Mouse (Mus musculus): Measurements from ENCODE around the gene Psmg3. TPM values are rescaled to one million over a fixed set of nuclear protein-coding genes. Genes with fewer than 3 reads are reported as not detected.

The Psmg3 gene
- polyA plus RNA-seq, 1 experiment from 2014 or later, result 72.6 TPM

- no peak overlapping the region for H3K4me3 ChIP-seq (replicated peaks; ENCODE audit: low read depth, low read length)
- H3K4me1 ChIP-seq (ENCODE audit: control insufficient read depth, insufficient read depth, low read length), result no peaks in the 10 kb centered on the region
- H3K9ac ChIP-seq (replicated peaks; ENCODE audit: low read length), result no peak overlapping the region
- H3K27ac ChIP-seq (replicated peaks; ENCODE audit: low read depth, low read length), result no peak overlapping the region
- H3K36me3 ChIP-seq (ENCODE audit: control insufficient read depth, insufficient read depth, low read length), result no peaks in the 10 kb centered on the region
- 87% methylated on average over 7 of the region's 7 CpGs for WGBS
- H3K27me3 ChIP-seq (ENCODE audit: control insufficient read depth, insufficient read depth, low read length), result no peaks in the 10 kb centered on the region
- no peak overlapping the region for H3K4me2 ChIP-seq (ENCODE audit: low read length)
- no peaks in the 10 kb centered on the region for H3K9me3 ChIP-seq (ENCODE audit: control insufficient read depth, low read length)
- ATAC-seq (ENCODE audit: low FRiP score, low TSS enrichment) (no peak), DNase-seq (no peak)
Observed at GRCm38 (mm10) chr5:139835706-139836105, 9.0 kb upstream of the Psmg3 start.

GRCm38 (mm10) chr5:139832125-139832524, 5.4 kb upstream of the Psmg3 start:
- no peak for ATAC-seq (ENCODE audit: low FRiP score, low TSS enrichment)
- Histone ChIP-seq H3K36me3 (ENCODE audit: control insufficient read depth, insufficient read depth, low read length) (no peaks in the 10 kb centered on the region), H3K9me3 (ENCODE audit: control insufficient read depth, low read length) (no peaks in the 10 kb centered on the region), H3K4me3 (replicated peaks; ENCODE audit: low read depth, low read length) (no peak overlapping the region), H3K4me2 (ENCODE audit: low read length) (no peak overlapping the region), H3K9ac (replicated peaks; ENCODE audit: low read length) (no peak overlapping the region), H3K27ac (replicated peaks; ENCODE audit: low read depth, low read length) (no peak overlapping the region), H3K4me1 (ENCODE audit: control insufficient read depth, insufficient read depth, low read length) (no peaks in the 10 kb centered on the region), H3K27me3 (ENCODE audit: control insufficient read depth, insufficient read depth, low read length) (no peaks in the 10 kb centered on the region)
- DNase-seq, result no peak
- WGBS, result 78% methylated on average over 7 of the region's 7 CpGs

DNA sequence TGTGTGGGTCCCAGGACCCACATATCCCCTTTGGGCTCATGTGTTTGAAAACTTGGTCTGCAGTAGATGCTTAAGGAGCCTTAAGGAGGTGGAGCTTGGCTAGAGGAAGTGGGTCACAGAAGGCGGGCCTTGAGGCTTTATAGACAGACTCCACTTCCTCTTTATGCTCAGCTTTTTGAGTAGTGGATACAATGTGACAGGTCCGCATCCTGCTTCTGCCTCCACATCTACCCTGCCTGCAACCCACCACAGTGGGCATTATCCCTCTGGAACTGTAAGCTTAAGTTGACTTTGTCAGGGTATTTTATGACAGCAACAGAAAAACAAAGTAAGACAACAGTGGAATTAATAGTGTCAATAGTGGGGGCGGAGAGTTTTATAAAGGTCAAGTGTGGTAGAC, 4.0 kb upstream of the Psmg3 start:
- DNase-seq (no peak), ATAC-seq (ENCODE audit: low FRiP score, low TSS enrichment) (no peak)
- H3K4me1 ChIP-seq (ENCODE audit: control insufficient read depth, insufficient read depth, low read length), result peaks cover 5% of the 10 kb centered on the region
- no peaks in the 10 kb centered on the region for H3K27me3 ChIP-seq (ENCODE audit: control insufficient read depth, insufficient read depth, low read length)
- H3K36me3 ChIP-seq (ENCODE audit: control insufficient read depth, insufficient read depth, low read length), result no peaks in the 10 kb centered on the region
- H3K4me2 ChIP-seq (ENCODE audit: low read length), result no peak overlapping the region
- H3K9me3 ChIP-seq (ENCODE audit: control insufficient read depth, low read length), result no peaks in the 10 kb centered on the region
- H3K9ac ChIP-seq (replicated peaks; ENCODE audit: low read length), result no peak overlapping the region
- no peak overlapping the region for H3K4me3 ChIP-seq (replicated peaks; ENCODE audit: low read depth, low read length)
- WGBS, result 94% methylated on average over 3 of the region's 3 CpGs
- H3K27ac ChIP-seq (replicated peaks; ENCODE audit: low read depth, low read length), result no peak overlapping the region

DNA sequence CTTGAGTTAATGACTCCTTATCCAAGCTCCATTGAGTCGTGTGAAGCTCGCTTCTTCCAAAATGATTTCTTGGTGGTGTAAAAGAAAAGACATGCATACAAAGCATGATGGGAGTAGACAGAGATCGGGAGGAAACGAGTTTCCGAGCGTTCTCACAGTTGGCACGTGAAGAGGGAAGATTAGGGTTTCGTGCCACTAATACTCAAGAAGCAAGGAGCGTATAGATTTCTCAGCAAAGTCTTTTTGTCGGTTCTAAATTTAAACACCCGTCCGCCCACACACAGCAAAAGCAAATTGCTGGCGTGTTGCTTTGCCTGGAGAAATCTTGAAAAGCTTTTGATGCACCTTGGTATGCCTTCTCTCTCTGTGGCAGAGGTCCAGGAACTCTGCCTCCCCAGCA, 2.7 kb upstream of the Psmg3 start:
- WGBS, result 84% methylated on average over 13 of the region's 13 CpGs
- H3K4me1 ChIP-seq (ENCODE audit: control insufficient read depth, insufficient read depth, low read length), result peaks cover 11% of the 10 kb centered on the region
- H3K4me3 ChIP-seq (replicated peaks; ENCODE audit: low read depth, low read length), result no peak overlapping the region
- ATAC-seq (ENCODE audit: low FRiP score, low TSS enrichment), result no peak
- H3K27me3 ChIP-seq (ENCODE audit: control insufficient read depth, insufficient read depth, low read length), result no peaks in the 10 kb centered on the region
- no peak overlapping the region for H3K27ac ChIP-seq (replicated peaks; ENCODE audit: low read depth, low read length)
- no peaks in the 10 kb centered on the region for H3K9me3 ChIP-seq (ENCODE audit: control insufficient read depth, low read length)
- DNase-seq, result no peak
- 0 out of 2 replicates have a peak, but pooled peaks cover 4% of the 10 kb centered on the region for H3K36me3 ChIP-seq (ENCODE audit: control insufficient read depth, insufficient read depth, low read length)
- no peak overlapping the region for H3K9ac ChIP-seq (replicated peaks; ENCODE audit: low read length)
- no peak overlapping the region for H3K4me2 ChIP-seq (ENCODE audit: low read length)

GRCm38 (mm10) chr5:139827593-139827992, 908 bp upstream of the Psmg3 start:
- H3K27ac ChIP-seq (replicated peaks; ENCODE audit: low read depth, low read length), result no peak overlapping the region
- H3K4me1 ChIP-seq (ENCODE audit: control insufficient read depth, insufficient read depth, low read length), result peaks cover 11% of the 10 kb centered on the region
- H3K4me3 ChIP-seq (replicated peaks; ENCODE audit: low read depth, low read length), result no peak overlapping the region
- no peaks in the 10 kb centered on the region for H3K9me3 ChIP-seq (ENCODE audit: control insufficient read depth, low read length)
- no peak overlapping the region for H3K9ac ChIP-seq (replicated peaks; ENCODE audit: low read length)
- no peaks in the 10 kb centered on the region for H3K27me3 ChIP-seq (ENCODE audit: control insufficient read depth, insufficient read depth, low read length)
- ATAC-seq (ENCODE audit: low FRiP score, low TSS enrichment), result no peak
- H3K36me3 ChIP-seq (ENCODE audit: control insufficient read depth, insufficient read depth, low read length), result peaks cover 21% of the 10 kb centered on the region
- 100% methylated on average over 1 of the region's 1 CpGs for WGBS
- peak; percentile 30 for DNase-seq
- no peak overlapping the region for H3K4me2 ChIP-seq (ENCODE audit: low read length)

DNA sequence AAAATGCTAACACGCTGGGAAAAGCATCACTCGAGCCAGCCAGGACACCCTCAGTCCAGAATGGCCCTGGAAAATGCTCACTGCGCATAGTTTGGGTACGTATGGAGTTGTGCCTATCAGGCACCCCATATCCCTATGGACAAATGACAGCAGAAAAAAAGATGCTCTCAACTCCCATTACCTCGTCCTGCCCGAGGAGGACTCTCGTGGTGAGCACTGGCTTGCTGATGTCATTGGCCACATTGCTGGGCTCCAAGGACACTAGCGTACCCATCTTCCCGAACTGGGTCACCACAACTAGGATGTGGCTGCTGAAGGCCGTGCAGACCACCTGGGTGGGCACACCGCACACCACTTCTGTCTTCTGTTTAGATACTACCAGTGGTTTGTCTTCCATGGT, 738 bp downstream of the Psmg3 start:
- Histone ChIP-seq H3K36me3 (ENCODE audit: control insufficient read depth, insufficient read depth, low read length) (peaks cover 37% of the 10 kb centered on the region), H3K27ac (replicated peaks; ENCODE audit: low read depth, low read length) (peak overlapping the region; percentile 78), H3K27me3 (ENCODE audit: control insufficient read depth, insufficient read depth, low read length) (no peaks in the 10 kb centered on the region), H3K9me3 (ENCODE audit: control insufficient read depth, low read length) (no peaks in the 10 kb centered on the region), H3K4me1 (ENCODE audit: control insufficient read depth, insufficient read depth, low read length) (peaks cover 11% of the 10 kb centered on the region), H3K9ac (replicated peaks; ENCODE audit: low read length) (peak overlapping the region; percentile 73), H3K4me3 (replicated peaks; ENCODE audit: low read depth, low read length) (peak overlapping the region; percentile 87), H3K4me2 (ENCODE audit: low read length) (peak overlapping the region; percentile 95)
- no peak for ATAC-seq (ENCODE audit: low FRiP score, low TSS enrichment)
- WGBS, result 48% methylated on average over 11 of the region's 11 CpGs
- DNase-seq, result no peak

GRCm38 (mm10) chr5:139824531-139824930, 2.2 kb downstream of the Psmg3 start:
- Histone ChIP-seq H3K4me1 (ENCODE audit: control insufficient read depth, insufficient read depth, low read length) (peaks cover 11% of the 10 kb centered on the region), H3K36me3 (ENCODE audit: control insufficient read depth, insufficient read depth, low read length) (peaks cover 37% of the 10 kb centered on the region), H3K4me2 (ENCODE audit: low read length) (peak overlapping the region; percentile 95; the same call in 1 of the 2 replicates), H3K27ac (replicated peaks; ENCODE audit: low read depth, low read length) (no peak overlapping the region), H3K27me3 (ENCODE audit: control insufficient read depth, insufficient read depth, low read length) (no peaks in the 10 kb centered on the region), H3K9me3 (ENCODE audit: control insufficient read depth, low read length) (no peaks in the 10 kb centered on the region), H3K4me3 (replicated peaks; ENCODE audit: low read depth, low read length) (no peak overlapping the region), H3K9ac (replicated peaks; ENCODE audit: low read length) (no peak overlapping the region)
- 93% methylated on average over 10 of the region's 10 CpGs for WGBS
- ATAC-seq (ENCODE audit: low FRiP score, low TSS enrichment) (no peak), DNase-seq (no peak)

DNA sequence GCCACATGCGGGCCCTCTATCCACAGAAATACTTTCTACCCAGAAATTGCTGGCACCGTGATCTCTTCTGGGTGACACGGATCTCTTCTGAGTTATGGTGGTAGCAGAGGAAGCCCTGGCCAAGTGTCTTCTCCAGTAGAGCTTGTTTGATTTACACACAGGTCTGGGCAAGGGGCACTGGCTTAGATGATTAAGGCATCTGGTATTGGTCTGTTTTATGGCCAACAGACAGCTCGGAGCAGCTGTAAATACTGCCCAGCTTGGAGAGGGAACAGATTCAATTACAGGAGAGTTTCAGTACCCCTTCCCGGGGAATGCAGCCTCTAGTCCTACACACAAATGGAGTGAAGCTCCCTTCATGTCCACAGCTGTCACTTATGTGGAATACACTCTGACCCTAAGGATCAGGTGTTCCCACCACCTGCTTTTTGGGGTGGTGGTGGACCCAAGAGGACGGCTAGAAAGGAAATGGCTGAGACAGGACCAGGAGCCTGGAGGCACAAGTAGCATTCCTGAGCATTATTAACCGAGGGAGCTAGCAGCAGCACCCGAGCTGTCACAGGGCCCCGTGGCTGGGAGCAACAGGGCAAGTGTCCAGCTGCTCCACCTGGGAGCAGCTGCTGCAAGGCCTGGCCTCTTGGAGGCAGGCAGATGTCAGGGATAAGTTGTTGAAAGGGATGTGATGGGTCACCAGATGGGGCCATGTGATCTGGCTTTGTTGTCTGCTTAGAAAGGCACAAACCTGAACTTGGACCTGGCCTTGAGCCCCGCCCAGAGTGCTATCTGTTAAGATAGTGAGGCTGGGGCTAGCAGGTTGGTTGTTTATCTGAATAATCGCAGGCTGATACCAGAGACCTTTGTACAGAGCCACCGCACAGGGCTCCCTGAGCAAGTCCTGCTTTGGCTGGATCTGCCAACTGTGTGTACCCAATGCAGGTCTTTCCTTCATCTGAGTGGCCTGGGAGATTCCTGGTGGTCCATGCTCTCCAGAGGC, 4.9 kb downstream of the Psmg3 start:
- no peak overlapping the region for H3K9ac ChIP-seq (replicated peaks; ENCODE audit: low read length)
- DNase-seq, result no peak
- H3K4me1 ChIP-seq (ENCODE audit: control insufficient read depth, insufficient read depth, low read length), result peaks cover 11% of the 10 kb centered on the region
- peaks cover 37% of the 10 kb centered on the region for H3K36me3 ChIP-seq (ENCODE audit: control insufficient read depth, insufficient read depth, low read length)
- no peak overlapping the region for H3K4me3 ChIP-seq (replicated peaks; ENCODE audit: low read depth, low read length)
- no peak overlapping the region for H3K27ac ChIP-seq (replicated peaks; ENCODE audit: low read depth, low read length)
- H3K4me2 ChIP-seq (ENCODE audit: low read length), result no peak overlapping the region
- no peak for ATAC-seq (ENCODE audit: low FRiP score, low TSS enrichment)
- no peaks in the 10 kb centered on the region for H3K27me3 ChIP-seq (ENCODE audit: control insufficient read depth, insufficient read depth, low read length)
- WGBS, result 86% methylated on average over 12 of the region's 12 CpGs
- H3K9me3 ChIP-seq (ENCODE audit: control insufficient read depth, low read length), result no peaks in the 10 kb centered on the region

Measured in midbrain, embryonic 14.5 days (tissue).